In the genomic region with DNA sequence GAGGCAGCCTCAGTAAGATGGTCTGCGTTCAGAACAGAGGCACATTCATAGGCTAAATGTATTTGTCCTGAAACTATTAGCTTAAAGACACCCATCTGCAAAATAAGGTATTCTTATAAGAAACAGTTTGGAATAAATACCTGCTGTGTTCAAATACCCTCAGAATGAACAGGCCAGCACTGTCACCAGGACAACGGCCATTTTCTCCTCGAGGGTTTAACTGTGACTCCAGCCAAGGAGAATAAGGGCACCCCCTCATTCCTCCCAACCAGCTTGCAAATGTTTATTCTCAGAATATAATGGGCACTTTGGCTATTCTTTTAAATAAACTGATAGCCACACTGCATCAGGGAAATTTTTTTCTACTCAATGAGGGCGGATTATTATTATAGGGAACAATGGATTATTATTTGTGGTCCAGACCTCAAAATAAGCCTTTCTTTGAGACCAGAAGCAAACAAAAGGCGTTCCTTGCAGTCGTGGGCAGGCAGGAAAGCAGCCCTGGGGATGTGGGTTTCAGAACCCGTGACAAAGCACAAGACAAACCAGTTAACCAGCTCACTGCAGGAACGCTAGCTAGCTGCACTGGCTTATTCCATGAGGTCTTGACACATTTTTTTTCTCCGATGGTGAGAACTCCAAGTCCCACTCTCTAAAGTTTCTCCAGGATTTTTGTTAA, we compare ENCODE assay signal across 10 mouse cellular contexts. TPM values are rescaled to one million over a fixed set of nuclear protein-coding genes. Genes with fewer than 3 reads are reported as not detected.
DNase-seq lines count a peak whose midpoint lies in the region; ATAC-seq and TF ChIP-seq lines count a peak whose summit lies in the region.
"Had no signal": no experiment of that assay in that cellular context is flagged by ENCODE, and none has a peak within 500 bp of the region (broad histone marks: within the 10 kb centered on the region; RNA-seq: fewer than 3 reads in every experiment).

No protein-coding gene starts in this region.

- no peak overlapping the region for H3K4me2 ChIP-seq in neural tube, embryonic 11.5 days (ENCODE audit: low read depth)
- no peak overlapping the region for H3K4me2 ChIP-seq in hindbrain, postnatal 0 days (ENCODE audit: low read depth, low read length)
- H3K4me2 ChIP-seq in stomach, embryonic 16.5 days (ENCODE audit: low read depth, low read length), result no peak overlapping the region
- H3K4me2 ChIP-seq: heart, embryonic 15.5 days had no signal

- no peaks in the 10 kb centered on the region for H3K27me3 ChIP-seq in heart, adult 2 months (ENCODE audit: control insufficient read depth, insufficient read depth, low read length)
- H3K27me3 ChIP-seq in neural tube, embryonic 11.5 days (ENCODE audit: control insufficient read depth, insufficient read depth, low read length), result no peaks in the 10 kb centered on the region
- H3K27me3 ChIP-seq in hindbrain, postnatal 0 days (ENCODE audit: insufficient read depth, low read length), result no peaks in the 10 kb centered on the region
- H3K27me3 ChIP-seq in stomach, embryonic 16.5 days (ENCODE audit: control insufficient read depth, insufficient read depth, low read length), result no peaks in the 10 kb centered on the region
- H3K27me3 ChIP-seq: heart, embryonic 15.5 days had no signal

- TF ChIP-seq EP300 in heart, adult 2 months (IDR thresholded peaks at IDR 0.05; ENCODE audit: insufficient read depth, low read depth, low read length), result no peak

- intact Hi-C loops in heart, adult 2 months (cut with DNase I), result no loop called here

- H3K36me3 ChIP-seq in heart, adult 2 months (ENCODE audit: control insufficient read depth, insufficient read depth, low read length), result no peaks in the 10 kb centered on the region
- H3K36me3 ChIP-seq in neural tube, embryonic 11.5 days (ENCODE audit: control insufficient read depth, insufficient read depth, low read length), result peaks cover 5% of the 10 kb centered on the region; the same call in 1 of the 2 replicates
- H3K36me3 ChIP-seq in hindbrain, postnatal 0 days (ENCODE audit: insufficient read depth, low read length), result peaks cover 9% of the 10 kb centered on the region; the same call in 1 of the 2 replicates
- H3K36me3 ChIP-seq in stomach, embryonic 16.5 days (ENCODE audit: control insufficient read depth, insufficient read depth, low read length), result peaks cover 14% of the 10 kb centered on the region

- no peak for DNase-seq in heart, adult 2 months
- no peak for DNase-seq in heart, postnatal 4 days
- DNase-seq in neural tube, embryonic 11.5 days (ENCODE audit: low spot score), result no peak
- DNase-seq in neural tube, embryonic 10.5 days (ENCODE audit: extremely low spot score, low spot score), result no peak
- peak; percentile 43 for DNase-seq in hindbrain, postnatal 0 days (ENCODE audit: low spot score)
- DNase-seq in embryo, embryonic 11 days, result no peak
- DNase-seq in gastrocnemius, adult 8-10 months (ENCODE audit: low spot score in 2 of 2), result no peak
- DNase-seq: thymus, postnatal 4 days had no signal

- H3K9me3 ChIP-seq in neural tube, embryonic 11.5 days (ENCODE audit: control insufficient read depth, low read length), result no peaks in the 10 kb centered on the region
- no peaks in the 10 kb centered on the region for H3K9me3 ChIP-seq in hindbrain, postnatal 0 days (ENCODE audit: low read length)
- peaks cover 5% of the 10 kb centered on the region for H3K9me3 ChIP-seq in stomach, embryonic 16.5 days (replicated peaks; ENCODE audit: control insufficient read depth, low read length)

- ATAC-seq in neural tube, embryonic 11.5 days (ENCODE audit: insufficient read depth, low FRiP score, low TSS enrichment), result no peak
- peak; percentile 66 for ATAC-seq in hindbrain, postnatal 0 days
- ATAC-seq in stomach, embryonic 16.5 days (ENCODE audit: insufficient read depth, low FRiP score), result no peak

- H3K4me3 ChIP-seq in heart, adult 2 months, result no peak overlapping the region
- H3K4me3 ChIP-seq in neural tube, embryonic 11.5 days (ENCODE audit: low read depth, low read length), result no peak overlapping the region
- H3K4me3 ChIP-seq in hindbrain, postnatal 0 days (ENCODE audit: low read length), result no peak overlapping the region
- H3K4me3 ChIP-seq in stomach, embryonic 16.5 days (replicated peaks; ENCODE audit: low read length), result no peak overlapping the region
- H3K4me3 ChIP-seq: heart, embryonic 15.5 days had no signal

- H3K27ac ChIP-seq in heart, adult 2 months, result peak overlapping the region; percentile 54
- H3K27ac ChIP-seq in neural tube, embryonic 11.5 days (ENCODE audit: low read depth, low read length), result 0 out of 2 replicates have a peak overlapping the region, but pooled peaks have one; percentile 23
- H3K27ac ChIP-seq in hindbrain, postnatal 0 days, result peak overlapping the region; percentile 67
- peak overlapping the region; percentile 15 for H3K27ac ChIP-seq in stomach, embryonic 16.5 days (ENCODE audit: low read length)
- H3K27ac ChIP-seq: heart, embryonic 15.5 days had no signal

- no peaks in the 10 kb centered on the region for H3K79me2 ChIP-seq in heart, adult 2 months (replicated peaks; ENCODE audit: control insufficient read depth, insufficient read depth, low read length)

- no peak for TF ChIP-seq CTCF in heart, adult 2 months (IDR thresholded peaks at IDR 0.05)
- TF ChIP-seq CTCF in hindbrain, postnatal 0 days (IDR thresholded peaks at IDR 0.05; ENCODE audit: low read depth), result no peak

- TF ChIP-seq POLR2A in heart, adult 2 months (IDR thresholded peaks at IDR 0.05; ENCODE audit: insufficient read depth, low read depth, low read length), result no peak

- 57% methylated on average over 9 of the region's 9 CpGs for WGBS in heart, adult 2 months
- WGBS in neural tube, embryonic 11.5 days, result 49% methylated on average over 9 of the region's 9 CpGs
- WGBS in hindbrain, postnatal 0 days, result 17% methylated on average over 9 of the region's 9 CpGs
- WGBS in stomach, embryonic 16.5 days, result 48% methylated on average over 9 of the region's 9 CpGs

- H3K4me1 ChIP-seq in heart, adult 2 months (ENCODE audit: control insufficient read depth, insufficient read depth, low read length), result peaks cover 1% of the 10 kb centered on the region; the same call in 1 of the 2 replicates
- peaks cover 9% of the 10 kb centered on the region for H3K4me1 ChIP-seq in neural tube, embryonic 11.5 days (ENCODE audit: control insufficient read depth, insufficient read depth, low read length)
- H3K4me1 ChIP-seq in hindbrain, postnatal 0 days (ENCODE audit: insufficient read depth, low read length), result no peaks in the 10 kb centered on the region
- peaks cover 21% of the 10 kb centered on the region for H3K4me1 ChIP-seq in stomach, embryonic 16.5 days (ENCODE audit: control insufficient read depth, insufficient read depth, low read length)

- H3K9ac ChIP-seq in heart, adult 2 months (ENCODE audit: low read depth, low read length), result no peak overlapping the region
- no peak overlapping the region for H3K9ac ChIP-seq in neural tube, embryonic 11.5 days (ENCODE audit: low read length)
- no peak overlapping the region for H3K9ac ChIP-seq in hindbrain, postnatal 0 days (replicated peaks; ENCODE audit: low read length)
- H3K9ac ChIP-seq in stomach, embryonic 16.5 days (ENCODE audit: low read length), result no peak overlapping the region
- H3K9ac ChIP-seq: heart, embryonic 15.5 days had no signal

RNA-seq across cellular contexts. Expression of gene Mpzl1, which starts 23.9 kb away (rescaled TPM):
- total RNA-seq in heart, adult 2 months (2021), result 10 to 100 TPM; 15.1 to 19.7 TPM
- polyA plus RNA-seq in heart, adult 2 months (2012; rRNA removed), result 18.3 and 25.6 TPM in 2 replicates
- 10 to 100 TPM; 65.0 to 65.2 TPM for total RNA-seq in heart, postnatal 4 days (2021)
- 157 and 163 TPM in 2 replicates for polyA plus RNA-seq in neural tube, embryonic 11.5 days (2014; fragmentation: Nextera tagmentation; extraction: Ambion mirVana)
- 30.2 and 42.8 TPM in 2 replicates for total RNA-seq in hindbrain, postnatal 0 days (2014; rRNA removed)
- 140 and 145 TPM in 2 replicates for polyA plus RNA-seq in hindbrain, postnatal 0 days (2015; fragmentation: Nextera tagmentation; extraction: Ambion mirVana)
- polyA plus RNA-seq in stomach, embryonic 16.5 days (2015; fragmentation: Nextera tagmentation; extraction: Ambion mirVana), result 140 and 149 TPM in 2 replicates
- total RNA-seq in gastrocnemius, adult 8-10 months (2022), result 1 to 10 TPM; 5.1 to 6.1 (median 6.0) TPM

Comparison
In these comparisons a context has a peak if more than half of its experiments do, and no peak if none do; other contexts are left out.
1. H3K27ac ChIP-seq: peak in every context shown above with its lines; median percentile 67 in hindbrain, postnatal 0 days; 54 in heart, adult 2 months; 23 in neural tube, embryonic 11.5 days; 15 in stomach, embryonic 16.5 days.